Mouse (Mus musculus) heart, adult 2 months (tissue): ENCODE data around the gene Sympk.

Source experiments
- CTCF ChIP-seq: fragments of 200-600 bp; IDR thresholded peaks from 2 replicates; pipeline ENCODE4 v1.8.1; 2022; ENCODE audit warnings: antibody characterized with exemption, mild to moderate bottlenecking, moderate library complexity
- EP300 ChIP-seq: fragments of 200-500 bp; IDR thresholded peaks from 2 replicates; pipeline ENCODE4 v1.6.1; 2011; ENCODE audit warnings: low read depth, low read length, control low read depth; ENCODE audit not compliant: insufficient read depth
- POLR2A ChIP-seq: fragments of 200-500 bp; IDR thresholded peaks from 2 replicates; pipeline ENCODE4 v1.6.1; 2011; ENCODE audit warnings: mild to moderate bottlenecking, low read depth, low read length, control low read depth; ENCODE audit not compliant: insufficient read depth

DNA sequence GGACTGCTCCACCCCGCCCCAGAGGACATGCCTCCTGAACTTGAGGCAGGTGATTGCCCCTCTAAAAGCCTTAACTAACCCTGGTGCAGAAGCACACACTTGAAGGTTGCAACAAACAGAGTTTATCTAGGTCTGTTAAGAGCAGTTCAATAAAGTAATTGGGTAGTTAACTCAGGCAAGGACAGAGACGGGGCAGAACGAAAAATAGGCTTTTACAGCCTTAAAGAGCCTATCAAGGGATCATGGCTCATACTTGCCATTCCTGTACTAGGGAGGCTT, 22.4 kb upstream of the Sympk start:
- TF ChIP-seq POLR2A (no peak), CTCF (no peak), EP300 (no peak)
